Comparison of ENCODE assay signal across 8 mouse cellular contexts in the genomic region with DNA sequence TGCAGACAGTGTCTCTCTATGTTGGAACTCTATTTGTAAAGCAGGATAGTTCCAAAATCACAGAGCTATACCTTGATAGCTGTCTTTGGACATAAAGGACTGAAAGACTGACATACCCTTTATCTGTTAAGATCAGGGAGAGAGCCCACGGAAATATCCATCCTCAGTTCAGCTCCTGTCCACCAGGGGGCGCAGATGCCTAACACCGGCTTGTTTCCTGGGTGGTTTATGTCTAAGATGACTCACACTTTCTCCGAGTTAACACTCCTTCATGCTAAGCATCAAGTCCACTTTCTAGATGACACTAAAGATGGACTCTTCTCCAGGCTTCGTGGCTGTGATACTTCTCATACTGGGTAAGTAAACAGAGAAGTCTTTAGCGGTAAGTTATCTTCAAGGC.
DNase-seq lines count a peak whose midpoint lies in the region; ATAC-seq and TF ChIP-seq lines count a peak whose summit lies in the region.
"Not testable (repeated sequence)": the region's sequence is repeated elsewhere in the genome, so short reads cannot be mapped to it uniquely, and the experiment has no call there.

No protein-coding gene starts in this region.

- H3K27me3 ChIP-seq in embryonic facial prominence, embryonic 10.5 days (replicated peaks; ENCODE audit: low read depth, poor library complexity, severe bottlenecking); lung, embryonic 14.5 days (ENCODE audit: insufficient read depth, low read length): not testable (repeated sequence)

- not testable (repeated sequence) for H3K27ac ChIP-seq in bone marrow, adult 2 months (ENCODE audit: control insufficient read depth, insufficient read depth, low read depth, low read length, poor library complexity); embryonic facial prominence, embryonic 10.5 days (replicated peaks); lung, embryonic 14.5 days (ENCODE audit: low read depth)

- TF ChIP-seq POLR2A in bone marrow, adult 2 months (IDR thresholded peaks at IDR 0.05; ENCODE audit: borderline replicate concordance, control insufficient read depth, low read depth, low read length) = not testable (repeated sequence)

- TF ChIP-seq CTCF in bone marrow, adult 2 months (IDR thresholded peaks at IDR 0.05; ENCODE audit: control insufficient read depth, insufficient read depth, low read length) = peak; percentile 78
- peak; percentile 74 for TF ChIP-seq CTCF in lung, embryonic 14.5 days (IDR thresholded peaks at IDR 0.05; ENCODE audit: low read depth)

- not testable (repeated sequence) for H3K36me3 ChIP-seq in embryonic facial prominence, embryonic 10.5 days (replicated peaks); lung, embryonic 14.5 days (ENCODE audit: insufficient read depth)

- H3K4me3 ChIP-seq in bone marrow, adult 2 months (replicated peaks; ENCODE audit: control insufficient read depth, low read depth, low read length); embryonic facial prominence, embryonic 10.5 days; lung, embryonic 14.5 days (ENCODE audit: low read depth, low read length): not testable (repeated sequence)

- H3K9ac ChIP-seq in lung, embryonic 14.5 days = not testable (repeated sequence)

- not testable (repeated sequence) for H3K4me1 ChIP-seq in bone marrow, adult 2 months (ENCODE audit: control insufficient read depth, insufficient read depth, low read length); embryonic facial prominence, embryonic 10.5 days; lung, embryonic 14.5 days (ENCODE audit: insufficient read depth)

- intact Hi-C loops in heart, postnatal 10 days (cut with DNase I) = not testable (repeated sequence)

- ATAC-seq in lung, embryonic 14.5 days (ENCODE audit: insufficient read depth) = not testable (repeated sequence)

- 11% methylated on average over 6 of the region's 6 CpGs for WGBS in bone marrow, adult 2 months
- WGBS in embryonic facial prominence, embryonic 10.5 days = 29% methylated on average over 6 of the region's 6 CpGs
- WGBS in lung, embryonic 14.5 days = 23% methylated on average over 6 of the region's 6 CpGs

- not testable (repeated sequence) for H3K9me3 ChIP-seq in embryonic facial prominence, embryonic 10.5 days; lung, embryonic 14.5 days (ENCODE audit: low read depth, low read length)

- DNase-seq in CD8-positive naive resting alpha-beta T cell, adult 2 months (ENCODE audit: low read depth in 2 of 2, low spot score in 2 of 2) = peak; percentile 46 to 67
- peak; percentile 54 for DNase-seq in embryonic facial prominence, embryonic 10.5 days (ENCODE audit: low spot score)
- peak; percentile 5 to 21 for DNase-seq in heart, postnatal 10 days
- DNase-seq in kidney, postnatal 14 days = peak; percentile 5
- DNase-seq in lung, embryonic 14.5 days = peak; percentile 55
- peak; percentile 1 for DNase-seq in ovary, postnatal 14 days (ENCODE audit: low spot score)
- peak; percentile 84 for DNase-seq in thymus, postnatal 0 days (ENCODE audit: low spot score)

- H3K4me2 ChIP-seq in lung, embryonic 14.5 days = not testable (repeated sequence)

Comparison
In these comparisons a context has a peak if more than half of its experiments do, and no peak if none do; other contexts are left out.
1. DNase-seq: peak in every context shown above with its lines; median percentile 84 in thymus, postnatal 0 days; 56 in CD8-positive naive resting alpha-beta T cell, adult 2 months; 55 in lung, embryonic 14.5 days; 54 in embryonic facial prominence, embryonic 10.5 days; 13 in heart, postnatal 10 days; 5 in kidney, postnatal 14 days; 1 in ovary, postnatal 14 days.